Mouse (Mus musculus) myocyte (in vitro differentiated cells): ENCODE data around the gene Btnl1. TPM values are rescaled to one million over a fixed set of nuclear protein-coding genes. Genes with fewer than 3 reads are reported as not detected.

Experiments used
- H3K27me3 ChIP-seq: one replicate; pipeline ENCODE4 v1.6.1; 2011; ENCODE audit not compliant: control insufficient read depth, insufficient read depth, insufficient read length
- H3K36me3 ChIP-seq: one replicate; pipeline ENCODE4 v1.6.1; 2011; ENCODE audit not compliant: control insufficient read depth, insufficient read depth
- H3K4me2 ChIP-seq: one replicate; pipeline ENCODE4 v1.6.1; 2011; ENCODE audit warnings: low read depth, control low read depth
- H3K4me3 ChIP-seq: one replicate; pipeline ENCODE4 v1.5.1; 2011; ENCODE audit warnings: mild to moderate bottlenecking, control low read depth, moderate library complexity
- H3K79me2 ChIP-seq: one replicate; pipeline ENCODE4 v1.6.1; 2011; ENCODE audit not compliant: control insufficient read depth, insufficient read depth
- H3ac ChIP-seq: one replicate; pipeline ENCODE4 v1.6.1; 2011; ENCODE audit not compliant: control insufficient read depth, insufficient read length
- CEBPB ChIP-seq: IDR thresholded peaks from 2 replicates; pipeline ENCODE4 v1.6.1; 2011; ENCODE audit warnings: mild to moderate bottlenecking, moderate library complexity; ENCODE audit not compliant: poor library complexity, insufficient read depth, severe bottlenecking
- E2F4 ChIP-seq: IDR thresholded peaks from one replicate; pipeline ENCODE4 v1.6.1; 2011; ENCODE audit warnings: mild to moderate bottlenecking, control low read depth, moderate library complexity; ENCODE audit not compliant: insufficient read depth
- MAX ChIP-seq: IDR thresholded peaks from one replicate; pipeline ENCODE4 v1.6.1; 2011; ENCODE audit warnings: low read depth, mild to moderate bottlenecking, control low read depth
- MYOD1 ChIP-seq, 3 experiments: IDR thresholded peaks; one replicate each; pipeline ENCODE4 v1.6.1; 2011; ENCODE audit warnings: control low read depth in 2 of 3, low read depth in 2 of 3, mild to moderate bottlenecking in 2 of 3, moderate library complexity in 1 of 3; ENCODE audit not compliant: insufficient read length in 2 of 3, control insufficient read depth in 1 of 3
- MYOG ChIP-seq, 3 experiments: IDR thresholded peaks; one replicate each; pipeline ENCODE4 v1.6.1; 2011; ENCODE audit warnings: control low read depth in 2 of 3, low read depth in 2 of 3, mild to moderate bottlenecking in 2 of 3; ENCODE audit not compliant: insufficient read length in 2 of 3, control insufficient read depth in 1 of 3, insufficient read depth in 1 of 3
- POLR2A ChIP-seq: IDR thresholded peaks from one replicate; pipeline ENCODE4 v1.6.1; 2011; ENCODE audit warnings: low read depth, mild to moderate bottlenecking, control low read depth, moderate library complexity; ENCODE audit not compliant: insufficient read length
- POLR2AphosphoS2 ChIP-seq: IDR thresholded peaks from one replicate; pipeline ENCODE4 v1.6.1; 2011; ENCODE audit warnings: low read depth, control low read depth; ENCODE audit not compliant: insufficient read length
- REST ChIP-seq: IDR thresholded peaks from one replicate; pipeline ENCODE4 v1.6.1; 2011; ENCODE audit warnings: mild to moderate bottlenecking, control low read depth, moderate library complexity; ENCODE audit not compliant: insufficient read depth, insufficient read length
- SRF ChIP-seq: IDR thresholded peaks from one replicate; pipeline ENCODE4 v1.6.1; 2011; ENCODE audit warnings: low read depth; ENCODE audit not compliant: control insufficient read depth, insufficient read length
- TCF12 ChIP-seq: IDR thresholded peaks from one replicate; pipeline ENCODE4 v1.6.1; 2011; ENCODE audit warnings: mild to moderate bottlenecking, control low read depth; ENCODE audit not compliant: poor library complexity, insufficient read depth, severe bottlenecking
- TCF3 ChIP-seq: IDR thresholded peaks from one replicate; pipeline ENCODE4 v1.6.1; 2011; ENCODE audit warnings: low read depth, control low read depth; ENCODE audit not compliant: insufficient read length
- USF1 ChIP-seq: IDR thresholded peaks from one replicate; pipeline ENCODE4 v1.6.1; 2011; ENCODE audit warnings: low read depth, mild to moderate bottlenecking, control low read depth, moderate library complexity
- polyA plus RNA-seq: library from polyadenylated mRNA; unstranded; fragments of >200 nt; fragmentation: generic; extraction: Trizol; gene quantifications from one replicate; pipeline ENCODE4 v1.2.1, GENCODE M21; 2012; ENCODE audit warnings: missing spikeins

Gene Btnl1
- polyA plus RNA-seq, 1 experiment = not detected

- Histone ChIP-seq H3K27me3 (peaks cover 8% of the 10 kb centered on the region), H3K4me3 (no peak overlapping the region), H3K36me3 (no peaks in the 10 kb centered on the region), H3ac (no peak overlapping the region), H3K4me2 (no peak overlapping the region), H3K79me2 (no peaks in the 10 kb centered on the region)
- no peak for TF ChIP-seq CEBPB
- no peak for TF ChIP-seq POLR2A
Observed at GRCm38 (mm10) chr17:34354940-34355339, 22.0 kb upstream of the Btnl1 start.

GRCm38 (mm10) chr17:34362954-34363546 is 13.9 kb upstream of the Btnl1 start:
- Histone ChIP-seq H3K4me3 (no peak overlapping the region), H3K27me3 (peaks cover 3% of the 10 kb centered on the region), H3K79me2 (no peaks in the 10 kb centered on the region), H3K4me2 (no peak overlapping the region), H3ac (no peak overlapping the region), H3K36me3 (no peaks in the 10 kb centered on the region)
- no peak for TF ChIP-seq USF1
- no peak for TF ChIP-seq TCF3
- no peak for TF ChIP-seq REST

GRCm38 (mm10) chr17:34363676-34364310 is 13.1 kb upstream of the Btnl1 start:
- Histone ChIP-seq H3K36me3 (no peaks in the 10 kb centered on the region), H3K79me2 (no peaks in the 10 kb centered on the region), H3ac (no peak overlapping the region), H3K4me3 (no peak overlapping the region), H3K4me2 (no peak overlapping the region), H3K27me3 (no peaks in the 10 kb centered on the region)
- TF ChIP-seq MYOD1 (IDR thresholded peaks at IDR 0.05; ENCODE audit: control insufficient read depth in 1 of 3, insufficient read length in 2 of 3, low read depth in 2 of 3) = no peak

DNA sequence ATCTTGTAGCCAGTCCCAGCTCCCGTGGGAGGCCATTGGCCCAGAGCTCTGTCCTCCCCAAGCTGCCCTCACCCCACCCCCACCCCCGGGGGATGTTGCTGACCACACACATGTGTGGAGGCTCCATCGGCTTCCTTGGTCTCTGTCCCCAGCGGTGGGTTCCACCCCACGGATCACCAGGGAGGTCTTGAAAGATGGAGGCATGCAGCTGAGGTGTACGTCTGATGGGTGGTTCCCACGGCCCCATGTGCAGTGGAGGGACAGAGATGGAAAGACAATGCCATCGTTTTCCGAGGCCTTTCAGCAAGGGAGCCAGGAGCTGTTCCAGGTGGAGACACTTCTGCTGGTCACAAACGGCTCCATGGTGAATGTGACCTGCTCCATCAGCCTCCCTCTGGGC is 11.9 kb upstream of the Btnl1 start:
- no peaks in the 10 kb centered on the region for H3K27me3 ChIP-seq
- H3K4me3 ChIP-seq = no peak overlapping the region
- no peak overlapping the region for H3ac ChIP-seq
- TF ChIP-seq SRF (no peak), TCF12 (no peak), POLR2AphosphoS2 (no peak), REST (no peak), CEBPB (no peak), USF1 (no peak), MYOG (IDR thresholded peaks at IDR 0.05; ENCODE audit: control insufficient read depth in 1 of 3, insufficient read depth in 1 of 3, insufficient read length in 2 of 3, low read depth in 2 of 3) (no peak), MAX (no peak)
- H3K79me2 ChIP-seq = no peaks in the 10 kb centered on the region
- no peak overlapping the region for H3K4me2 ChIP-seq
- H3K36me3 ChIP-seq = no peaks in the 10 kb centered on the region

DNA sequence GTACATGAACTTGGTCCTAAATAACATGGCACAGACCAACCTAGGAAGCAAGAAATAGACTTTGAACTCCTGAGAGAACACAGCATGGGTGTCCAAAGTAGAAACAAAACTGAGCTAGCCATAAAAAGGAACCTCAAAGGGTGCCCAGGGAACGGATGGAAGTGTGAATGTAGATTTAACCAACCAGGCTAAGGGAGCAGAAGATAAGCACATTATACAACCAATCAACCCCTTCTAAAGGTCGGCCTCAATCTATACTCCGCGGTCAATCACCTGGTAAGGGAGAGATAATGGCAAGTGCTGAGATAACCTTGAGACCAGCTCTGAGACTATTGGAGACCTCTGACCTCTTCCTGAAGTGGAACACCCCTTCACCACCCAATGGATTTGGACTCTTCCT is 6.4 kb upstream of the Btnl1 start:
- Histone ChIP-seq H3K4me2 (no peak overlapping the region), H3K79me2 (no peaks in the 10 kb centered on the region)
- no peak for TF ChIP-seq POLR2A
- TF ChIP-seq POLR2AphosphoS2 = no peak
- TF ChIP-seq SRF = no peak
- no peak for TF ChIP-seq MYOD1 (IDR thresholded peaks at IDR 0.05; ENCODE audit: control insufficient read depth in 1 of 3, insufficient read length in 2 of 3, low read depth in 2 of 3)
- no peak for TF ChIP-seq USF1
- TF ChIP-seq E2F4 = no peak
- TF ChIP-seq REST = no peak
- no peak for TF ChIP-seq MAX
- TF ChIP-seq CEBPB = no peak
- no peak for TF ChIP-seq TCF12
- TF ChIP-seq MYOG (IDR thresholded peaks at IDR 0.05; ENCODE audit: control insufficient read depth in 1 of 3, insufficient read depth in 1 of 3, insufficient read length in 2 of 3, low read depth in 2 of 3) = no peak
- no peak for TF ChIP-seq TCF3

More for the DNA sequence above, 6.4 kb upstream of the Btnl1 start:
- H3K36me3 ChIP-seq = no peaks in the 10 kb centered on the region
- no peak overlapping the region for H3K4me3 ChIP-seq
- H3K27me3 ChIP-seq = no peaks in the 10 kb centered on the region
- no peak overlapping the region for H3ac ChIP-seq
